Mouse (Mus musculus): ENCODE data around the gene Rbp2.

Rbp2 gene

DNA sequence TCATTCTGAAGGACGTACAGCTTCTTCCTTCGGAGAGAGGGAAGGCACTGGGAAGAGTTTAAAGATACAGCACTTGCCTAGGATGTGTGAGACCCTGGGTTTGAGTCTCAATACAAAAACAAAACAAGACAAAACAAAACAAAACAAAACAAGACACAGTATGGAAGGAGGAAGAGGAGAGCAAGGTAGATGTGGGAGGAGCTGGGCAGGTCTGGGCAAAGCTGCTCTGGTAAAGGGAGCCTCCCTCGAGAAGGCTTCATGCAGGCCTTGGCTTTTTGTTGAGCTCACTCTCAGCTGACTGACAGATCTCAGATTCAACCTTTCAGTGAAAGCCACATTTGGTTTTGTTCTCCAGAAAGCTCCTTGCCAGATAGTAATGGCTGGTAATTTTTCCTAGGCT lies at the start of gene Rbp2:
TSS of gene Rbp2 (plus strand) at position 301 of the 400 bp plus-strand sequence.
- DNase-seq, result no peak

DNA sequence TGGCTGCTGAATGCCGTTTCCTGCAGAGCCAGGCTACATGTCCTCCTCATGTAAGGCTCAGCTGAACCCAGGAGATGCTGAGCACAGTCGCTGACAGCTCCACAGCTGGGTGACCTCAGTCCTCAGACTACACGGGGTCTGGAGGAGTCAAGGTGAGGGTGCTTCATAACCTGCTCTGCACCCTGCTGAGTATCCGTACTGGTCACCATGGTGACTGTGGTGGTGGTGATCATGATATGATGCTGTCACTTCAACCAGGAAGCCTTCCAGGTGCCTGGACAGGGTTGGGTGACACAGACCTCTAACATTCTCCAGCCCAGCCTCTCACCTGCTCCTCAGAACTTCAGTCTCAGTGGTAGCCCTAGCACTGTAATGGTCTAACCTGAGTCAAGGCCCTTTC lies 48.1 kb upstream of the Rbp2 start:
- DNase-seq, result no peak

DNA sequence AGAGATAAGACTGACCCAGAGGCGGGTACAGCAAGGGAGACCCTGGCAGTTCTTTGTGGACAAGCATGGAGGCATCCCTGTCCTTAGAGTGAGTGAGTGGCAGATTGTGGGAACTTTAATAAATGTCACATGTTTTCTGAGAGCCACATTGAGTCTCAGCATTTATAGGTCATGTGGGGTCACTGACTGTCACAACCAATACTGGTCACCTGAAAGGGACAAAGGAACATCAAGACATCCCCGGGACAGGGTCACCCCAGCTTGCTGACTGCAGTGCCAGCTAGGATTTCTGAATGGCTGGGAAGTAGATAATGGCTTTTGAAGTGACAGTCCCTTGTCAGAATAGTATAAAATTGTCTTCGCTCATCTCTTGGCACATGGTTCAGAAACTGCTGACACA lies 46.8 kb upstream of the Rbp2 start:
- DNase-seq, result no peak

DNA sequence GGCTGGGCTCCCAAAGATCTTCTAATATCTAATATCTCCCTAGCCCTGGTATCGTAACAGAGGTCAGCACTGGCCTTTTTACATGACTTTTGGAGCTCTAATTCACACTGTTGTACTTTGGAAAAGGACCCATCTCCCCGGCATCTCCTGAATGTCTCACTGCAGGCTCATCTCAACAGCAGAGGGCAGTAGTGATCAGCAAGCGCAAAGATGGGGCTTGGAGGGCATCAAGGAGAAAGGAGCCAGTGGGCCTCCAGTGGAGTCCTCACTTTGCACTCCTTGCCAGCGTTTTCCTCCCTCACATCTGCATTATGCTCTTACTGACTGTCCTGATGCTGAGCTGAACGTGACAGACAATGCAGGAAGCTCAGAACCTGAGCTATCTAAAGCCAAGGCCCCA lies 43.3 kb upstream of the Rbp2 start:
- no peak for DNase-seq

DNA sequence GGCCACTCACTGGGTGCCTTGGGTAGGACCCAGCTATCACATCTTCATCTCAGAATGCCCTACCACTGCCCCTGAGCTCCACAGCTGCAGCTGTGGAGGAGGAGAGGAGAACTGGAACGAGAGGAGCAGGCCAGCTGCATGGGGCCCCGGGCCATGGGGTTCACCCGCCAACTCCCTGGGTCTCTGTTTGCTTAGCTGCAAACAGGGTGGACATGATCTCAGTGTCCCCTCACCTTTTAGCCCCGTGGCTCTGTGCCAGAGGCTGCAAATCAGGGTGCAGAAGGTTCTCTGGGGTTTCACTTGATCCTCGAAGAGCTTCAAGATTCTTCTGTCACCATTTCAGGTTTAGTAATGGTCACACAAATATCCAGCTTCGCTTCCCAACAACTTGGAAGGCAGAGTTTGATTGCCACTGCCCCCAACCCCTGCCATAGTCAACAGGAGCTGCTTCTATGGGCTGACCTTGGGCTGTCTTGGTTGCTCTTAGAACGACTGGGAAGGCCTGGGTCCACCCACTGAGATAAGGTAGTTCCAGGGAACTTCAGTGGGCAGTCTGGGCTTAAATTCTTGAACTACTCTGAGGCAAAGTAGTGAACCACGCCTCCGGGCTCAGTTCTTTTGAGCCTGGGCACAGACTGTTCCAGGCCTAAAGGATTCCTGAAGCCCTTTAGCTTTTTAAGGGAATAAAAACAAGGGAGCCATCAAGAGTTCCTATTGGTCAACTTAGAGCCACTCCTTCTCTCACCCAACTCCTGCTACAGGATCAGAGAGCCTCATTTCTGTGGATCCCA lies 40.4 kb upstream of the Rbp2 start:
- DNase-seq, result no peak

DNA sequence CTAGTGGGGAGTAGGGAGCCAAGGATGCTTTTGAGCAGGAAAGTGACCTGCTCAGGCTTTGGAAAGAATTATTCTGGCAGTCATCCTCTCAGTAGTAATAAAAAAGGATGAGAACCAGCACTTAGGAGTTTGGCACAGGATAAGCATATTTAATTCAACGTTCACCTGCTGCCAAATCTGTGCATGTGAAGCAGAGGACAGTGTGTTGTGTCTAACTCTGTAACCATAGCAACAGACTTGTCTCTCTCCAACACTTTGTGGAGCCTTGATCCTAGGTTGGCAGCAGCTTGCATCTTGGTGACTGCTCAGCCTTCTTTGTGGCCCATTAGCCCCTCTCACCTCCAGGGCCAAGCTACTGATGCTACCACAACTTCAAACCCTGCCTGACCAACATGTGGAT lies 34.9 kb upstream of the Rbp2 start:
- no peak for DNase-seq

DNA sequence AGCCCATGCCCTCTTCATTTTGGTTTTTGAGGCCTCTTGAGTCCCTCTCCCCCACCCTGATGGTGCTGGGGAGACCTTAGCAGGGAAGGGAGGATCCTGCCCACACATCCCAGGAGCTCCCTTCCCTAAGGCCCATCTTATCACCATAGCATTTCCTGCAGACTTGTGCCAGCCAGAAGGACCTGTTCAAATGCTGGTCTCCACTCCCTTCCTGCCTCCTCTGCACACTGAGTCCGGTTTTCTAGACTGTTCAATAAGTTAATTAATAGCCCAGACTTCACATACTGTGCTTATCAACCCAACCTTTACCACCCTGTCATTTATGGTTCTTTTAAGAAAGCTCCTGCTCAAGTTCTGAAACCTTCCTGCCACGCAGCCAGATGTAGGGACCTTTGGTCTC lies 19.2 kb upstream of the Rbp2 start:
- DNase-seq, result no peak

DNA sequence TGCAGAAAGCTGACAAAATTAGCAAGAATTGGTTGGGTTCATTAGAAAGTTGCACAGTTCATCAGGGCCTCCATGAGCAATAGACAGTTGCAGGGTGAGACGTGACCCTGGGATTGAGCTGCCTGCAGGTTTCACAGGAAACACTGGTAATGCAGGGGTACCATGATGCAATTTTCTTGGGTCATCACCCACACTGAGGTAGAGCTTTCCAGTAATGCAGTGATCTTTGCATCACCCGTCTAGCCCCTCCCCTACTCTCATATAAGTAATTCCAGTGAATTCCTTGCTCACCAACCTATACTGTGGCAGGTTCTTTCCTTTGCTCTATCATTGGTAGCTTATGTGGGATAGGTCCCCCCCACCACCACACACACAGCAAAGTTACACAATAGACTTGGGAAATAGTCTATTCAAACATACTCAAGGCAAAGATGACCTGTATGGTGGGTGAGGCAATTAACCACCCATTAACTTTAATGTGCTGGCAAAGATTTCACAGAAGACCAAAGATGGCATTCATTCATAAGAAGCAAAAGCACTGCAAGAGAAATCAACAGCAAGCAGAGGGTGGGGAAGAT lies 5.7 kb upstream of the Rbp2 start:
- no peak for DNase-seq

DNA sequence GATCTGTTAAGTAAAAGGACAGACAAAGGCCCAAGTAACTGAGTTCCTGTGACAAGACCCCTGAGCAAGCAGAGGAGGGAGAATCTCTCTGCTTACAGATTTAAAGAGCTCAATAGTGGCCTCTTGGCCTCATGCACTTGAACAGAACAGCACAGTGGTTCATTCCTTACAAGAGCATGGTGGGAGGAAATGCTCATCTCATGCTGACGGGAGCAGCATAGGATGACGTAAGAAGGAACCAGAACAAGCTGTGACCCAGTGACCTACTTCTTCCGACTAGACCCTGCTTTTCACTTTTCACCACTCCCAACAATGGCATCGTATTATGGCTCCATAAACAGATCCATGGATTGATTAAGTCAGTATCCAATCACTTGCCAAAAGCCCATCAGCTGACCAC lies 3.7 kb upstream of the Rbp2 start:
- no peak for DNase-seq

DNA sequence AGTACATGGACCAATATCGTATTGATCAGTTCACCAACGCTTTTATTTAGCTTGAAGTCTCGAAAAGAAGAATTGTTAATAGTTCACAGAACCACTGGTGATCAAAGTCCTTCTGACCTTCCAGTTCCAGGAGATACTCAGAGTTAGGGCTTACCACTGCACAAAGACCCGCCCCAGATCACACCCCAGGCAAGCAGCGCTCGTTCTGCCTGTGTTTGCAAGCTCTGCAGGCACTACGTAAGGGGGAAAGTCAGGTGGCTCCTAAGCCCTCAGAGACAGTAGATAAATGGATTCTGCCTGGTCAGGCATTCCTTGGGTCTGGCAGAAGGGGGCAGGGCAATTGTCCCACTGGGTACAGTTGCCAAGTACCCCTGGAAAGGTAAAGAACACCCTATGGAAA lies 895 bp upstream of the Rbp2 start:
- DNase-seq, result no peak

DNA sequence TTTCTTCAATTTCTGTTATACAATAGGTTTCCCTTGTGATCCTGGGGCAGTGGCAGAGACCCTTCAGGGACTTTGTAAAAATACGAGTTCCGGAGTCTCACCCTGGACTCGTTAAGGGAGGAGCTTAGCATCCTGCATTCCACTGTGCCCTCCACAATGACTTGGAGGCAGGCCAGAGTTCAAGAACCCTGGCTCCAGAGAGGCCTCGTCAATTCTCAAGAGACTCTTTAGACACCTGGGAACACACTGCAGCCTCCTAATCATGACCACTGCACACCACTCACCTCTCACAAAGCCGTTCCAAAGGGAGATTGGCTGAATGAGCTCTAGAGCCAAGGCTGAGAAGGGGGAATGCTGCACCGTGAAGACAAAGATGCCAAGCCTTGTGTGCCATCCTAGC lies 1.4 kb downstream of the Rbp2 start:
- DNase-seq, result no peak

DNA sequence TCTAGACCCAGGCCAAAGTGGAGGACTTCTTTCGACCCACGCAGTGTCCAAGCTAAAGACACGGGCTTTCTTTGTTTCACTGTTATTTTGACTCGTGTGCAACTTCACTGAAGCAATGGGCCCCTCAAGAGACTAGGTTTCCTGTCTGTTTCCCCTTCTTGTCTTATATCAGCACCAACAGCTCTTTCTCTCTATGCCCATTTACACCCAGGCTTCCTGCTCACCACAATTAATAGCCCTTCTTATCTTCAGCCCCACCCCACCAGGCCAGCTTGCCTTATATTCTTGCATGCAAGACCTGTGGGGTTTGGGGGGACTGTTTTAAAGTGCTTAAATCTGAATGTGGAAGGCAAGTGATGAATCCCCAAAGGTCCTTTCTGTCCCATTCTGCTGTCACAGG lies 3.6 kb downstream of the Rbp2 start:
- DNase-seq, result no peak

DNA sequence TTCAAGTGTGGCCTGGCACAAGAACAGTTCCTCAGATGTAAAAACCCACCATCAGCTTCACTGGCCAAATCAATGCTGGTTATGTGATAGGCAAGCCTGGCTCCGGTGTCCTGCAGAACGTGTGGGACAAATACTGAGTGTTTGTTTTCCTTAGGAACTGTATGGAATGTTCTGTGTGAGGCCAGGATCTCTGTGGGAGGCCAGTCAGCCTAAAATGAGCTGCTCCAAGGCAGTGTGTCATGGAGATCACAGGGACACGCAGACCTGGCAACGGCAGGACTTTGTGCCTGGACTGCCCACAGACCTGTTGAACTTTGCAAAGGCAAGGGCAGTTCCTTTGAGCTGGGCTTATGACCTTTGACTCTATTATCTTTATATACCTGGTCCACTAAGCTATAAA lies 4.2 kb downstream of the Rbp2 start:
- DNase-seq, result no peak

DNA sequence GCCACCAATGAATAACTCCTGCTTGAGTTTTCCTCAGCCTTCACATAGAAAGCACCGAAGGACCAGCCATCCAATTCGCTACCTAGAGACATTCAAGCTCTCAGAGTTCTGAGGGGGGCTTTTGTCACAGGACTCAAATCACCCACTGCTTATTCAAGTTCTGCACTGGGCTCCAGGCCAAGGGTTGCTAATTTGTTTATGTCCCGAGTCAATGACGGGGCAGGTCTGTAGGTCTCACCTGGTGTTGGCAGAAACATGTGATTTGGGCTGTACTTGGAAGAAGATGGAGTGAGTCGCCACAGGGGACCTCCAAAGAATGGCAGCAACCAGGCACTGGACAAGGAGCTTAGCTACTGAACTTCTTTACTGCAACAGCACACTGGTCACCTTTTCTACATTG lies 5.2 kb downstream of the Rbp2 start:
- no peak for DNase-seq

DNA sequence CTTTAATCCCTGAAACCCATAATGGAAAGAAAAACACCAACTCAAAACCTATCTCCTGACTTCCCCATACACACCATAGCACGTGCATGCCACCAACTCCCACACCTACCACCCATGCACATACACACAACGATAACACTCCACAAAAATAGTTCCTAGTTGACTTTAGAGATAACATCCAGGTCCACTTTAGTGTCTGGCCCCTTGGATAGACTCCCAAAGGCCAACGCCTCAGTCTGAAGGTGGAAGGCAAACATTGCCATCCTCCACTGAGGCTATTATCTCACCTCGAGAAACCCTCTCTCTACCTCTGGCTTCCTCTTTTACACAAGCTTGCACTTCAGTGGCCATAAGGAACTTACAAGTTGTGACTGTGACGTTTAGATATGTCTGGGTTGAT lies 6.3 kb downstream of the Rbp2 start:
- no peak for DNase-seq

DNA sequence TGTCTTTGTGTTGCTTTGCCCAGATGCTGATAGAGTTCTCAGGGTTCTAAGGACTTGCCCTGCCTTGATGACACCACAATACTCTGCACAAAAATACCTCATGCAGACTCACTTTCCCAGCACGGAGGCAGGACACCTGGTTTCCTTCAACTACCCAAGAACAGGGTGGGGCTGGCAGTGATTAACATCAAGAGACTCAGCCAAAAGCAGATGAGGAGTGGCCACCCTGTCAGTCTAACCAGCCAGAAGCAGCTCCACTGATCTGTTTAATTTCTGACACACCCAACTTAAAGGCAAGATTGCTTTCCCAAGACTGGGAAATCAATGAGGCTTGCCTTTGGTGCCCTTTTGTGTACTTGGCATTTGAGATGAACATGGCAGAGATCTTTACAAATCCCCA lies 6.9 kb downstream of the Rbp2 start:
- no peak for DNase-seq

DNA sequence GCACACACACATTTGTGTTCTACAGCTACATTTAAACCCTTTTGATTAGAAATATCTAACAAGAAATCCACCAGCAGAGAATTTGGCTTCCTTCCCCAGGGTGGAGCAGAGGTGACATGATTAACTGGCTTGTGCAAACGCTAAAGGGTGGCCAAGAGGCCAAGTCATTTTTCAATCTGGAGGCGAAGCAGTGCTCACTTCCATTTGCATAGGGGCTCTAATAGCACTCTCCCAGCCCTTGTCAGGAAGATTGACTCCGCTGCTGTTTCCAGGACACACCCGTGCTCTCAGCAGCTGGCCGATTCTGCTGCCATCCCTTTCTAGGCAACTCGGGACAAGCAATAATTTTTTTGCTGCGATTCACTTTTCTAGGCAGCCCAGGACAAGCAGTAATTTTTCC lies 11.2 kb downstream of the Rbp2 start:
- no peak for DNase-seq

DNA sequence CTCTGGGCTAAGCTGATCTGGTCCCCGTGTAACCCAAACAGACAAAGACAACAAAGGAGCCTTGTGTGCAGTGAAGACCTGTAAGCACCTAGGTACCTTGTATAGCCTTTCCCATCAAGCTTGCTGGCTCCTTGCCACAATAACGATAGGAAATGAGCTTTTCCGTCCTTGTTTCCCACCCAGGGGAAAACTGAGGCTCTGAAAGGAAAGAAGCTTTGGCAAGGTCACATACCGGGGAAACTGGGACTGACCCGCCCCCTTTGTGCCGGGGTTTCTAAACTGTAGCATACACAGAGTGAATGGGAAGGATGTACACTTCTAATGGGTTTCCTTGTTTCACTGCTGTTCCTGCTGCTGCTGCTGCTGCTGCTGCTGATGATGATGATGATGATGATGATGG lies 12.1 kb downstream of the Rbp2 start:
- no peak for DNase-seq

DNA sequence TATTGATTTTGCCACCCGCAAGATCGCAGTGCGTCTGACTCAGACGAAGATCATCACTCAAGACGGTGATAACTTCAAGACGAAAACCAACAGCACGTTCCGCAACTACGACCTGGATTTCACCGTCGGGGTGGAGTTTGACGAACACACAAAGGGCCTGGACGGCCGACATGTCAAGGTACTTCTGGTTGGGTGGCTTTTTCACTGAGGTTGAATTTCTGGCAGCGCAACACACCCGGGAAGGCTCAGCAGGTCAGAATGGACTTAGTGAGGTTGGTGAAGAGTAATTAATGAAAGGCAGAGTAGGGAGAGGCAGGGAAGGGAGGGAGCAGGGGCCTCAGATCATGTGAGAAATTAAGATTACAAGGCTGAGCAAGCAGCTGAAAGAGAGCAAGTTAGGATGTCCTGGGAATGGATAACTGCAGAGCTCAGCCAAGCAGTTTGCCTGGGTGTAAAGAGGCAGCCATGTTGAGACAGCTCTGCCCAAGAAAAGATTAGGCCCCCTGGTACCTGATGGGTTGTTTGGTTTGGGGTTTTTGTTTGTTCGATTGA lies 12.9 kb downstream of the Rbp2 start:
- DNase-seq, result no peak

DNA sequence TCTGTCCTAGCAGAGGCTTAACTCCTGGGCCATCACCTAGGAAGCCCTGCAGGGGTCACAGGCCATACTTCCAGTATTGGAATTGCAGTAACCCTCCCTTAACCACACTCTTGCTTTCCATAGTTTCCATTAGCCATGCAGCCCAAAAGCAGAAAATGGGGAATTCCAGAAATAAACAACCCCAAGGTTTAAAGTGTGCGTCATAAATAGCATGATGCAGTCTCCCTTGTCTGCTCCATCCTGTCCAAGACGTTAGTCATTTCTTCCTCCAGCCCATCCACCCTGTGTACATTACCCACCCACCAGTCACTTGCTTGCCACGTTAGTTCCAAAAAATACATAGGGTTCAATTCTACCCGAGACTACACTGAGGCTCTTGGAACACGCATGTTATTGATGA lies 13.7 kb downstream of the Rbp2 start:
- DNase-seq, result no peak

DNA sequence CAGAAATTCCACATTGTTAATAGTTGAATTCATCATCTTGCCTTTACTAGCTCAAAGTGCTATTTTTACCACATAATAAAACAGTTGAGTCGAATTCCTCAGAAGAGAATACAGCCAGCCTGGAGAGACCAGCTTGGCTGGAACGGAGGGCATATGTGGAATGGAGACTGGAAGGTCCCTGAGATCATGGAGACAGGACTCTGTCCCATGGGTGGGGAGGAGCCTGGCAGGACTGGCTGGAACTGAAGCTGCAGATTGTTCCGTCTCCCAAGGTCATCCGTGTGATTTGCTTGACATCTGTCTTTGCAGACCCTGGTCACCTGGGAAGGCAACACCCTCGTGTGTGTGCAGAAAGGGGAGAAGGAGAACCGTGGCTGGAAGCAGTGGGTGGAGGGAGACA lies 21.6 kb downstream of the Rbp2 start:
- no peak for DNase-seq

DNA sequence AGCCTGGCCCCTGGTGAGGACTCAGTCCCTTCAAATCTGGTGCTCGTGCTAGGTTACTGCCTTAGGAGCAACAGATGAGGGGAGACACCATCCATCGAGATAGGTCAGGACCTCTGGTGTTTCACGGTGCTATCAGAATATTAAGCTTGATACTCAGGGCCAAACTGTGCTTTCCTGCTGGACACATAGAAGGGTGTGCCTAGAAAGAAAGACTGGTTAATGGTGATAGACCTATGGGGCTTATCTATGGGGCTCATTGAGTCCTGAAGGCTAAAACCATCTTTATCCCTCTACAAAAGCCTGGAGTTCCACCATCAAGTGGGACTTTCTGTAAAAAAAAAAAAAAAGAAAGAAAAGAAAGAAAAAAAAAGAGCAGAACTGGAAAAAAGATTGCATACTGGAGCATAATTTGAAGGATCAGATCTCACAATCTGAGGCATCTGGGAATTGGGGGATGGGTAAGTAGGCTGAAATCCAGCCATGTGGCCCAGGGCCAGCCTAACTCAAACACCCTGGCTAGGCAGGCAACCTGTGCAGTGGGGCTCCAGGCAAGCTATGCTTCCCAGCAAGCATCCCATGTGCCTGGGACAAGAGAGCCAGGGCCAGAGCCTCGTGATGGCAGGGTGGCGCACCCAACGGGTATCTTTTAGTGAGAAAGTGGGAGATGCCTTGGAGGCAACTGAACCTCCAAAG lies 24.6 kb downstream of the Rbp2 start:
- no peak for DNase-seq

DNA sequence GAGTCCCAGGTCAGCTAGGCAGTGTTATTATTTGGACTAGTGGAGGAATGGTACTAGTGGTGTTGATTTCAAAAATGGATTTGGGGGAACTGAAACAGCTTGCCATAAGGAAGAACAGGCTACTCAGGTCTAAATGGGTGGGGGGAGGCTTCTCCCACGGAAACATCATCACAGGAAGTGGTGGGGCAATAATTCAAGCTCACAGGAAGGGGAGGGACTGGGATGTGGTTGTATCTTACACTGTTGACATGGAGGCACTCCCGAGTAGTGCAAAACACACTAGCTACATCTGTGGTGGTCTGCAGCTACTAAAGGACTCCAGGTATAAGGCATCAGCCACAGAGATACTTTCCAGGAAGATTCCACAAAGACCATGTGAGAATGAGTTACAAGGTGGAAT lies 38.0 kb downstream of the Rbp2 start:
- DNase-seq, result no peak

All from thymus, postnatal 25 days (tissue).